Mouse (Mus musculus) stomach, embryonic 15.5 days (tissue): ENCODE measurements around the gene Glud1. TPM values are rescaled to one million over a fixed set of nuclear protein-coding genes. Genes with fewer than 3 reads are reported as not detected.

Experiments used
- ATAC-seq: fragments of 200-750 bp; cut with Nextera tagmentation; 2 replicates; pipeline ENCODE4 v1.8.0; 2017; ENCODE audit warnings: low read depth, moderate number of reproducible peaks, moderate TSS enrichment; ENCODE audit not compliant: insufficient read depth, low FRiP score
- H3K27ac ChIP-seq: fragments of 300-500 bp; sonication (generic); 2 replicates; pipeline ENCODE4 v1.5.1; 2015; ENCODE audit warnings: mild to moderate bottlenecking, inconsistent platforms
- H3K27me3 ChIP-seq: fragments of 300-500 bp; sonication (generic); replicated peaks from 2 replicates; pipeline ENCODE4 v1.6.1; 2015; ENCODE audit warnings: inconsistent platforms
- H3K36me3 ChIP-seq: fragments of 300-500 bp; sonication (generic); 2 replicates; pipeline ENCODE4 v1.6.1; 2015; ENCODE audit warnings: inconsistent platforms
- H3K4me1 ChIP-seq: fragments of 300-500 bp; sonication (generic); 2 replicates; pipeline ENCODE4 v1.6.1; 2015; ENCODE audit warnings: inconsistent platforms
- H3K4me2 ChIP-seq: fragments of 300-500 bp; sonication (generic); 2 replicates; pipeline ENCODE4 v1.6.1; 2015; ENCODE audit warnings: mild to moderate bottlenecking, inconsistent platforms
- H3K4me3 ChIP-seq: fragments of 300-500 bp; sonication (generic); replicated peaks from 2 replicates; pipeline ENCODE4 v1.5.1; 2015; ENCODE audit warnings: inconsistent platforms
- H3K9ac ChIP-seq: fragments of 300-500 bp; sonication (generic); 2 replicates; pipeline ENCODE4 v1.6.1; 2015; ENCODE audit warnings: inconsistent platforms
- H3K9me3 ChIP-seq: fragments of 300-500 bp; sonication (generic); 2 replicates; pipeline ENCODE4 v1.6.1; 2016; ENCODE audit warnings: inconsistent platforms
- WGBS: fragments of 180-500 bp; shearing (Covaris S2); methylation state at CpG from one replicate; pipeline ENCODE4 v1.1.7; 2015; 5-methylcytosine and 5-hydroxymethylcytosine counted together
- polyA plus RNA-seq: library from polyadenylated mRNA; unstranded; fragments of >200 nt; fragmentation: Nextera tagmentation; extraction: Ambion mirVana; gene quantifications from 2 replicates; pipeline ENCODE4 v1.2.1, GENCODE M21; 2015

The Glud1 gene
- polyA plus RNA-seq, 1 experiment from 2014 or later, result 86.0 TPM

DNA sequence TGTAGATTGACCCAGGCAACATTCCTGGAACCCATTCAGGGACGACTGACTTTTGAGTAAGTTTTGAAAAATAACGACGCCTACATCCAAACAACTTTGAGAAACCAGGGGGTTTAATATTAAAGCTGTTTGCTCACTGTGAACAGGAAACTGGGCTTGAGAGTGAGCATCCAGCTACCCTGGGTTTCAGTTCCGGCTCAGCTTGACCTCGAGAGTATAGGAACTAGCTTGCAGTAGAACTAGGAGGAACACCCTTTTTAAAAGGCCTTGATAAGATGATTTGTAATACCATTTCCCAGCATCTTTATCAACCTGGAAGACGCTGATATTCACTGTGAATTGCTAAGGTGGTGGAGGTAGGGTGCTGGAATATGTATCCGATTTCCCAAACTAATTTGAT is 14.2 kb upstream of the Glud1 start:
- H3K4me3 ChIP-seq, result no peak overlapping the region
- 0 out of 2 replicates have a peak, but pooled peaks cover 3% of the 10 kb centered on the region for H3K4me1 ChIP-seq
- no peak overlapping the region for H3K4me2 ChIP-seq
- H3K36me3 ChIP-seq, result no peaks in the 10 kb centered on the region
- no peaks in the 10 kb centered on the region for H3K9me3 ChIP-seq
- no peak overlapping the region for H3K9ac ChIP-seq
- H3K27ac ChIP-seq, result no peak overlapping the region
- H3K27me3 ChIP-seq, result no peaks in the 10 kb centered on the region
- 77% methylated on average over 7 of the region's 7 CpGs for WGBS
- no peak for ATAC-seq

GRCm38 (mm10) chr14:34297038-34297437 is 13.5 kb upstream of the Glud1 start:
- no peak overlapping the region for H3K9ac ChIP-seq
- H3K36me3 ChIP-seq, result no peaks in the 10 kb centered on the region
- H3K4me3 ChIP-seq, result no peak overlapping the region
- H3K27me3 ChIP-seq, result no peaks in the 10 kb centered on the region
- no peak overlapping the region for H3K4me2 ChIP-seq
- no peaks in the 10 kb centered on the region for H3K9me3 ChIP-seq
- H3K4me1 ChIP-seq, result 0 out of 2 replicates have a peak, but pooled peaks cover 3% of the 10 kb centered on the region
- ATAC-seq, result no peak
- H3K27ac ChIP-seq, result no peak overlapping the region
- WGBS, result 42% methylated on average over 4 of the region's 4 CpGs

DNA sequence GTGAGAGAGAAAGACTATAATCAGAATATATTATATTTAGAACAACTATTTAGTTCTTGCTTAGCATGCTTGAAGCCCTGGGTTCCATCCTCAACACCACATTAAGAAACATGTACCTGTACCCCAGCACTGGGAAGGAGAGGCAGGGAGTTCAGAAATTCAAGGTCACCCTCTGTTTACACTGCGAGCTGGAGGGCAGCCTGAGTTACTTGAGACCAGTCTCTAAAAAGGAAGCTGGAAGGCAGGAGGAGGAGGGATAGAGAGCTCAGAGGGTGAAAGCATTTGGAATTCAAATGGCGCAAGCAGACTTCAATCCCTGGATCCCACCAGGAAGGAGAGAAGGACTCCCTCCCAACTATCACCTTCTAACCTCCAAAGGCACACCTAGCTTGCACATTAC is 12.9 kb upstream of the Glud1 start:
- H3K27ac ChIP-seq, result no peak overlapping the region
- WGBS, result 51% methylated on average over 2 of the region's 2 CpGs
- no peaks in the 10 kb centered on the region for H3K36me3 ChIP-seq
- H3K27me3 ChIP-seq, result no peaks in the 10 kb centered on the region
- H3K9me3 ChIP-seq, result no peaks in the 10 kb centered on the region
- no peak overlapping the region for H3K9ac ChIP-seq
- no peak overlapping the region for H3K4me3 ChIP-seq
- ATAC-seq, result no peak
- 0 out of 2 replicates have a peak, but pooled peaks cover 3% of the 10 kb centered on the region for H3K4me1 ChIP-seq
- no peak overlapping the region for H3K4me2 ChIP-seq

GRCm38 (mm10) chr14:34298871-34299700 is 11.4 kb upstream of the Glud1 start:
- Histone ChIP-seq H3K27ac (no peak overlapping the region), H3K4me1 (0 out of 2 replicates have a peak, but pooled peaks cover 3% of the 10 kb centered on the region), H3K9me3 (no peaks in the 10 kb centered on the region), H3K4me2 (no peak overlapping the region), H3K9ac (no peak overlapping the region), H3K4me3 (no peak overlapping the region), H3K36me3 (no peaks in the 10 kb centered on the region), H3K27me3 (no peaks in the 10 kb centered on the region)
- no peak for ATAC-seq
- 44% methylated on average over 11 of the region's 11 CpGs for WGBS

DNA sequence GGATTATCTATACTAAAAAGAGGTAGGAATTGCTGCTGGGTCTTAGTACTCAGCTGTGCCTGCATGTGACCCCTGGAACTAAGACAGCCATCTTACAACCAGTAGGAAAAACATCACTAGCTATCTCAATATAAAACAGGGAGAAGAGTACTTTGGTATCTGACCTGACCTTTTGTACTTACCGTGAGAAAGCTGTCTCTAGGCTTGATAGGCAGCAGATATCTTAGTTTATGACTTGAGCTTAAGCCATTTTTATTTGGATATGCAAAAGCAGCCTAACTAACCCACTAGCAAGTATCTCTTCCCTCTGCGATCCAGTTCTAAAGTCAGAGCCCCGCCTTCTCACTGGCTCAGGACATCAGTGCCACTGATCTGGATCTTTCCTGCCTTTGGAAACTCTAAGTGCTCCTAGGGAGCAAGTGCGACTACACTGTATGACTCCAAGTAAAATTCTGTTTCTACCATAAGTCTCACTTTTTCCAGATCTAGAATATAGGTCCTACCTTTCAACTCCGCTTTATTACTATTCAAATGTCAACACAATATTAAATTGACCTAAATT is 7.8 kb upstream of the Glud1 start:
- no peak overlapping the region for H3K4me2 ChIP-seq
- no peaks in the 10 kb centered on the region for H3K27me3 ChIP-seq
- no peaks in the 10 kb centered on the region for H3K9me3 ChIP-seq
- no peak overlapping the region for H3K4me3 ChIP-seq
- ATAC-seq, result no peak
- WGBS, result 69% methylated on average over 5 of the region's 5 CpGs
- no peak overlapping the region for H3K27ac ChIP-seq
- H3K9ac ChIP-seq, result no peak overlapping the region
- 0 out of 2 replicates have a peak, but pooled peaks cover 3% of the 10 kb centered on the region for H3K4me1 ChIP-seq
- no peaks in the 10 kb centered on the region for H3K36me3 ChIP-seq

GRCm38 (mm10) chr14:34303265-34303680 is 7.3 kb upstream of the Glud1 start:
- Histone ChIP-seq H3K4me2 (no peak overlapping the region), H3K9me3 (no peaks in the 10 kb centered on the region), H3K27ac (no peak overlapping the region), H3K4me3 (no peak overlapping the region), H3K36me3 (no peaks in the 10 kb centered on the region), H3K9ac (no peak overlapping the region), H3K27me3 (no peaks in the 10 kb centered on the region), H3K4me1 (0 out of 2 replicates have a peak, but pooled peaks cover 3% of the 10 kb centered on the region)
- no peak for ATAC-seq
- WGBS, result 36% methylated on average over 5 of the region's 5 CpGs

GRCm38 (mm10) chr14:34309266-34309665 is 1.3 kb upstream of the Glud1 start:
- Histone ChIP-seq H3K36me3 (no peaks in the 10 kb centered on the region), H3K4me1 (peaks cover 9% of the 10 kb centered on the region; the same call in 1 of the 2 replicates), H3K4me3 (no peak overlapping the region), H3K4me2 (no peak overlapping the region), H3K27me3 (no peaks in the 10 kb centered on the region), H3K27ac (no peak overlapping the region), H3K9me3 (no peaks in the 10 kb centered on the region), H3K9ac (no peak overlapping the region)
- no peak for ATAC-seq
- 81% methylated on average over 4 of the region's 4 CpGs for WGBS

DNA sequence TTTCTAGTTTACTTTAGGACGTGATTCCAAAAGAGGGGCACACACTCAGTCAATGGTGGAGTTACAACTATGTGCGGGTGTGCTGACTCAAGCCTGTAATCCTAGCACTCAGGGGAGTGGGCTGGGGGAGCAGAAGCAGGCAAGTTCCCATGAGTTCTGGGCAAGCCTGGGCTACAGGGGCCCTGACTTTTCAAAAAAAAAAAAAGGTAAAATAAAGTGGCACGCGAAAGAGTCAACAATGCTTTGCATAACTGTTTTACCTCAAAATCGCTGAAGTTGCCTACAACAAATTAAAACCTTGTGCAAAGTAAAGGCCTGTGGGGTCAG is 657 bp upstream of the Glud1 start:
- Histone ChIP-seq H3K4me2 (peak overlapping the region; percentile 48), H3K9me3 (no peaks in the 10 kb centered on the region), H3K4me1 (peaks cover 9% of the 10 kb centered on the region; the same call in 1 of the 2 replicates), H3K9ac (peak overlapping the region; percentile 42; the same call in 1 of the 2 replicates), H3K27ac (peak overlapping the region; percentile 96), H3K27me3 (no peaks in the 10 kb centered on the region), H3K4me3 (peak overlapping the region; percentile 77), H3K36me3 (no peaks in the 10 kb centered on the region)
- WGBS, result 9% methylated on average over 5 of the region's 5 CpGs
- no peak for ATAC-seq

- no peak; the same call in 1 of the 2 replicates for ATAC-seq
- H3K9me3 ChIP-seq, result no peaks in the 10 kb centered on the region
- H3K36me3 ChIP-seq, result no peaks in the 10 kb centered on the region
These were observed 599 bp downstream of the Glud1 start for GRCm38 (mm10) chr14:34311021-34311631.

DNA sequence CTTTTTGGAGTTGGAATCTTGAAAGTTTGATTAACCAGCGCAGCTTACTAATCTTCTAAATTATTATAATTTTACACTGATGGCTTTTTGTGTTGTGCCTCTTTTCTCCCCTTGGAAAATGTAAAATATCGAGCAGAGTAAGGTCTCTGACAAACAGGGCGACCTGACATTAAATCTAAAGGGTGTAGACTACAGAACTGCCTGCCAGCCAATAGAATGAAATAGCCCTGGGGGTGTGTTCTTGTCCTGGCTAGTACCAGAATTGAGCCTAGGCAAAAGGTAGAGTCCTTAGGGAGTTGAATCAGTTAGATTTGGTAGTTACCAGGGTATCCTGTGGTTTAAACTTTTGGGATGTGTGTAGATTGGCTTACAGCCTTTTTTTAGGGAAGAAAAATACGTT is 1.2 kb downstream of the Glud1 start:
- H3K4me1 ChIP-seq, result peaks cover 13% of the 10 kb centered on the region; the same call in 1 of the 2 replicates
- peak overlapping the region; percentile 96; the same call in 1 of the 2 replicates for H3K27ac ChIP-seq
- H3K9me3 ChIP-seq, result no peaks in the 10 kb centered on the region
- ATAC-seq, result no peak
- peak overlapping the region; percentile 77 for H3K4me3 ChIP-seq
- WGBS, result 2% methylated on average over 4 of the region's 4 CpGs
- peak overlapping the region; percentile 99; the same call in 1 of the 2 replicates for H3K9ac ChIP-seq
- peak overlapping the region; percentile 69 for H3K4me2 ChIP-seq
- no peaks in the 10 kb centered on the region for H3K36me3 ChIP-seq
- no peaks in the 10 kb centered on the region for H3K27me3 ChIP-seq

More at GRCm38 (mm10) chr14:34311021-34311631, 599 bp downstream of the Glud1 start:
- peak overlapping the region; percentile 96 for H3K27ac ChIP-seq
- peak overlapping the region; percentile 77 for H3K4me3 ChIP-seq
- peak overlapping the region; percentile 69 for H3K4me2 ChIP-seq
- under 1% methylated on average over 46 of the region's 47 CpGs for WGBS
- H3K27me3 ChIP-seq, result no peaks in the 10 kb centered on the region
- H3K4me1 ChIP-seq, result peaks cover 13% of the 10 kb centered on the region; the same call in 1 of the 2 replicates
- H3K9ac ChIP-seq, result peak overlapping the region; percentile 99

GRCm38 (mm10) chr14:34312339-34313048 is 2.0 kb downstream of the Glud1 start:
- H3K27me3 ChIP-seq, result no peaks in the 10 kb centered on the region
- peak overlapping the region; percentile 69 for H3K4me2 ChIP-seq
- no peaks in the 10 kb centered on the region for H3K36me3 ChIP-seq
- 0 out of 2 replicates have a peak overlapping the region, but pooled peaks have one; percentile 99 for H3K9ac ChIP-seq
- no peak overlapping the region; the same call in 1 of the 2 replicates for H3K27ac ChIP-seq
- WGBS, result 17% methylated on average over 6 of the region's 6 CpGs
- no peak for ATAC-seq
- H3K9me3 ChIP-seq, result no peaks in the 10 kb centered on the region
- H3K4me3 ChIP-seq, result peak overlapping the region; percentile 77
- H3K4me1 ChIP-seq, result peaks cover 13% of the 10 kb centered on the region; the same call in 1 of the 2 replicates
